Mouse (Mus musculus) kidney, embryonic 14.5 days (tissue): ENCODE data around the gene Adora3. TPM values are rescaled to one million over a fixed set of nuclear protein-coding genes. Genes with fewer than 3 reads are reported as not detected.
"Not testable (repeated sequence)": the region's sequence is repeated elsewhere in the genome, so short reads cannot be mapped to it uniquely, and the experiment has no call there.

ENCODE experiments used
- ATAC-seq: fragments of 200-750 bp; cut with Nextera tagmentation; 2 replicates; pipeline ENCODE4 v1.8.0; 2017; ENCODE audit warnings: moderate number of reproducible peaks, mild to moderate bottlenecking, moderate TSS enrichment, moderate library complexity; ENCODE audit not compliant: low FRiP score, low TSS enrichment
- H3K27ac ChIP-seq: fragments of 300-500 bp; sonication (generic); 2 replicates; pipeline ENCODE4 v1.5.1; 2014; ENCODE audit warnings: low read depth, mild to moderate bottlenecking, low read length, moderate library complexity, mixed read lengths
- H3K27me3 ChIP-seq: fragments of 300-500 bp; sonication (generic); 2 replicates; pipeline ENCODE4 v1.6.1; 2014; ENCODE audit warnings: mild to moderate bottlenecking, low read length; ENCODE audit not compliant: control insufficient read depth, insufficient read depth
- H3K36me3 ChIP-seq: fragments of 300-500 bp; sonication (generic); 2 replicates; pipeline ENCODE4 v1.6.1; 2014; ENCODE audit warnings: low read length, mixed read lengths; ENCODE audit not compliant: control insufficient read depth, insufficient read depth
- H3K4me1 ChIP-seq: fragments of 300-500 bp; sonication (generic); 2 replicates; pipeline ENCODE4 v1.6.1; 2014; ENCODE audit warnings: low read length, mixed read lengths; ENCODE audit not compliant: control insufficient read depth, insufficient read depth
- H3K4me2 ChIP-seq: fragments of 300-500 bp; sonication (generic); replicated peaks from 2 replicates; pipeline ENCODE4 v1.6.1; 2014; ENCODE audit warnings: low read depth, mild to moderate bottlenecking, low read length
- H3K4me3 ChIP-seq: fragments of 300-500 bp; sonication (generic); 2 replicates; pipeline ENCODE4 v1.5.1; 2014; ENCODE audit warnings: mild to moderate bottlenecking, low read length
- H3K9ac ChIP-seq: fragments of 300-500 bp; sonication (generic); 2 replicates; pipeline ENCODE4 v1.6.1; 2014; ENCODE audit warnings: low read depth, mild to moderate bottlenecking, low read length, moderate library complexity
- H3K9me3 ChIP-seq: fragments of 300-500 bp; sonication (generic); 2 replicates; pipeline ENCODE4 v1.6.1; 2016; ENCODE audit warnings: low read length; ENCODE audit not compliant: control insufficient read depth
- WGBS: fragments of 180-500 bp; shearing (Covaris S2); extraction: QIAGEN DNeasy Blood & Tissue Kit; methylation state at CpG from one replicate; pipeline ENCODE4 v1.1.7; 2014; 5-methylcytosine and 5-hydroxymethylcytosine counted together
- polyA plus RNA-seq: library from polyadenylated mRNA; unstranded; fragments of >200 nt; fragmentation: Nextera tagmentation; extraction: Ambion mirVana; gene quantifications from 2 replicates; pipeline ENCODE4 v1.2.1, GENCODE M21; 2014

The Adora3 gene
- polyA plus RNA-seq, 1 experiment from 2014 or later: 0.18 TPM

DNA sequence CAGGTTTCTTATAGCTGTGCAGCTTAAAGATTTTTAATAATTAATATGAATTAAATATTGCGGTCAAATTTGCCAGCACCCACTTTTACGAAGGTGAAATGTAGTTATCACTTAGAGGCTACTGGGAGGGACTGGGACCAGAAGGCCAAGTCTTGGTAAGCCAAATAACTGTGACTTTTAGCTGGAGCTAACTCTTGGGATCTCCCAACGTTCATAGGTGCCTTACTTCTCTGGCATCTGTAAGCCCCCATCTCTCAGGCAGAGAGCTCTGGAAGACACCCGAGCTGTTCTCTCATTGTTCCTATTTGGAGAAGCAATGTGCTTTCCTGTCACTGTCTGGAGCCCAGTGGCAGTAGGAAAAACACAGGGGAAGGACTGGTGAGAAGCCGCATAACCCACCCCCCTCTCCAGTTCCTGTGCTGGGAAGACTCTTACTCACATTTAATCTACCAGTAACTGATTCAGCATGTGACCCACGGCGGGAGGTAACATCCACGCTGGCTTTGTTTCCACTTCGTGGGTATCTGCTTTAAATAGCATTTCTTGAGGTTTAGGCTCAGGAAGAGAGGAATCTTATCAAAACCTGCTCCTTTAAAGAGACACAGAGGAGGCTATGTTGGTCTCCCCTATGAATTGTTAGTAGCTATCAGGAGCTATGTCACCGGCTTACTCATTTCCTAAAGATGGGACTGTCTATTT lies 47.1 kb downstream of the Adora3 start:
- WGBS: 69% methylated on average over 10 of the region's 10 CpGs

DNA sequence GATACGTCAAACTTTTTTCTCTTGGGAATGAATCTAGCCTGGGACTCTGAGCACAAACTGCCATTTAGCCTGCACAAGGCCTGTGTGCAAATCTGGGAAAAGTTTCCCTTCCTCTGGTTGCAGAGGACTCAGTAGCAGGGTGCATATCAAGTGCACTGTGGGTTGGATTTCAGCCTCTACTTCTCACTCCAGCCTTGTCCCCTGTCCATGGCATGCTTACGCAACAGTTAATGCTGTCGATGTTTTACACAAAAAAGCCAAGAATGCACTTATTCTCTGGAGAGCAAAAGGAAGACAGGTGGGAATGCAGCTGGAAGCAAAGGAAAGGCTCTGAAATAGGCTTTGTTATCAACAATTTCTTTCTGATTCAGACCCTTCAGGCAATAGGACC lies 47.7 kb downstream of the Adora3 start:
- H3K4me2 ChIP-seq: no peak overlapping the region
- 82% methylated on average over 3 of the region's 3 CpGs for WGBS
- H3K27me3 ChIP-seq: no peaks in the 10 kb centered on the region
- ATAC-seq: no peak
- H3K4me3 ChIP-seq: no peak overlapping the region
- H3K36me3 ChIP-seq: no peaks in the 10 kb centered on the region
- H3K27ac ChIP-seq: no peak overlapping the region
- H3K9me3 ChIP-seq: no peaks in the 10 kb centered on the region
- H3K4me1 ChIP-seq: no peaks in the 10 kb centered on the region
- H3K9ac ChIP-seq: no peak overlapping the region

More for the DNA sequence above, 47.1 kb downstream of the Adora3 start:
- Histone ChIP-seq H3K4me1 (no peaks in the 10 kb centered on the region), H3K27ac (no peak overlapping the region), H3K4me2 (no peak overlapping the region), H3K9ac (no peak overlapping the region), H3K4me3 (no peak overlapping the region), H3K36me3 (no peaks in the 10 kb centered on the region), H3K9me3 (no peaks in the 10 kb centered on the region), H3K27me3 (no peaks in the 10 kb centered on the region)
- ATAC-seq: no peak

GRCm38 (mm10) chr3:105920743-105921142 lies 50.1 kb downstream of the Adora3 start:
- H3K4me3 ChIP-seq, H3K36me3 ChIP-seq, H3K4me1 ChIP-seq, H3K4me2 ChIP-seq, H3K27ac ChIP-seq, H3K27me3 ChIP-seq, H3K9me3 ChIP-seq, ATAC-seq, H3K9ac ChIP-seq: not testable (repeated sequence)

DNA sequence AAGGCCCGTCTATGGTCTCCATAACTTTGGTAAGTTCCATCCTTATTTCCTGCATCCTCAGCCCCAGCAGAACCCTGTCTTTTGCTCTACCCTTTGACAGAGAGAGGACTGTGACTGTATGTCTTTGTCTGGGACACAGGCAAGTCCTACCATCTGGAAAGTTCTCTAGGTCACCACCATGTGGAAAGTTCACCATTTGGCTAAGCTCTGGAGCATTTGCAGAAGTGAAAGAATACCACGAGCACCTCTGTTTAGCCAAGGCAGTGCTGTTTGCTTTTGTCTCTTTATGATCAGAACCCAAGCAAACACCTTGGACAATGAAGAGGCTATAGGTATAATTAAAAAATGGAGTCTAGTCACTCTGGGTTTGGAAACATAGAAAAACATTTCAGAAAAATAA lies 51.3 kb downstream of the Adora3 start:
- H3K9me3 ChIP-seq: no peaks in the 10 kb centered on the region
- 66% methylated on average over 2 of the region's 2 CpGs for WGBS

DNA sequence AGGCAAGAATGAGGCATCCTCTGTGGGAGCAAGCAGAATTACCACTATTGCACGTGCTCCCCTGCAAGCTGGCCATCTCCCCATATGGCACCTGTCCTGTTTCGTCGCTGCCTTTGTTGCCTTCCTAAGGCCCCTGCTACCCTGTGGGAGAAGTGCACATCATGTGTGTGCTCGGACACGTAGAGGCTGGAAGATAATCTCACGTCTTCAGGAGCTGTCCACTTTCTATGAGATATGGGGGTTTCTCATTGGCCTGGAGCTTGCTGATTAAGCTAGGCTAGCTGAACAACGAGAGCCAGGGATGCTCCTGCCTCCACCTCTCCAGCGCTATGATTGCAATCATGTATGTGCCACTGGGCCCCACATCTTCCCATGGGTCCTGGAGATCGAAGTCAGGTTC lies 54.0 kb downstream of the Adora3 start:
- no peaks in the 10 kb centered on the region for H3K27me3 ChIP-seq
- 84% methylated on average over 9 of the region's 9 CpGs for WGBS
- H3K27ac ChIP-seq: no peak overlapping the region
- H3K4me1 ChIP-seq: no peaks in the 10 kb centered on the region
- H3K4me2 ChIP-seq: no peak overlapping the region
- no peaks in the 10 kb centered on the region for H3K36me3 ChIP-seq
- H3K4me3 ChIP-seq: no peak overlapping the region
- ATAC-seq: no peak
- H3K9ac ChIP-seq: no peak overlapping the region
- no peaks in the 10 kb centered on the region for H3K9me3 ChIP-seq

More for the DNA sequence above, 51.3 kb downstream of the Adora3 start:
- H3K9ac ChIP-seq: no peak overlapping the region
- H3K36me3 ChIP-seq: no peaks in the 10 kb centered on the region
- ATAC-seq: no peak
- no peak overlapping the region for H3K4me2 ChIP-seq
- no peak overlapping the region for H3K27ac ChIP-seq
- no peaks in the 10 kb centered on the region for H3K4me1 ChIP-seq
- H3K4me3 ChIP-seq: no peak overlapping the region
- no peaks in the 10 kb centered on the region for H3K27me3 ChIP-seq

DNA sequence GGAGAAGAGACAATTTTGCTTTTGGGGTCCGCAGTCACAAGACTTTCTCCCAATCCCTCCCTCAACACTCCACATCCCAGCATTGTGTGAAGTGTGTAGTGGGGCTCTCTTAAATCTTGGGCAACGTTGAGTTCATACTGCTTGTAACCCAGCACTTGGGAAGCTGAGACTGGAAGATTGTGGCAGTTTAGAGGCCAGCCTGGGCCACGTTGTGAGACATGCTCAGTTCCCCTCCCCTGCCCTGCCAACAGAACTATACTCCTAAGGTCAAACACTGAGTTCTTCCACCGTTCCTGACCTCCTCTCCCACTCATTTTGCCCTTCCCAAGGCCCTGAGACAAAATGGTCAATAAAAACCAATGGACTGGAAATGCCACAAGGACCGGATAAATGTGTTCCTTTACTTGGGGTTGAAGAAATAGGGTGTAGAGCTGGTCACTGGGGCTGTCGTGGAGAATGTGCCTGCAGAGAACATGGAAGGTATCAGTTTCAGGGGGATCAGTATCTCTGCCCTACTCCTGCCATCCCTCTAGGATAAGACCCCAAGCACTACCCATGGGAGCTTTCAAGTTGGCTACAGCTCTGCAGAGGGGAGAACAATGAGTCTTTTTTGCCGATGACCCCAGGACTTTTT lies 57.0 kb downstream of the Adora3 start:
- no peaks in the 10 kb centered on the region for H3K9me3 ChIP-seq
- no peaks in the 10 kb centered on the region for H3K4me1 ChIP-seq
- H3K4me3 ChIP-seq: no peak overlapping the region
- no peak overlapping the region for H3K9ac ChIP-seq
- 39% methylated on average over 7 of the region's 7 CpGs for WGBS
- H3K36me3 ChIP-seq: no peaks in the 10 kb centered on the region
- no peak overlapping the region for H3K27ac ChIP-seq
- H3K27me3 ChIP-seq: no peaks in the 10 kb centered on the region
- ATAC-seq: peak; percentile 74
- H3K4me2 ChIP-seq: no peak overlapping the region

DNA sequence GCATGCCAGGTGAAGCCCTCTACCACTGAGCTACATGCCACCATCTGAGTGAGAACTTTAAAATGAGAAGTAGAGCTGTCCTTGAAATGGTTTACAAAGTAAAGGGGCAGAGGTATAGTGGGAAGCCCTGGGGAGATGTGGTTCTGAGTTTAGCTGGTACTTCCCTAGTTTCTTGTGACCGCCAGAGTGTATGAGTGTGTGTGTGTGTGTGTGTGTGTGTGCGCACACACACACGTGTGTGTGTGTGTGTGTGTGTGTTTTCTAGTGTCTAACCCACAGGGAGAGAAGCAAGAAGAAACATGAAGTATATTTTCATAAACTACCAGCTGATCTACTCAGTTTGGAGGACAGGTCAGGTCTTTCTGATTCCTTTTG lies 57.5 kb downstream of the Adora3 start:
- 86% methylated on average over 3 of the region's 3 CpGs for WGBS
- Histone ChIP-seq H3K9me3 (no peaks in the 10 kb centered on the region), H3K36me3 (no peaks in the 10 kb centered on the region), H3K27ac (no peak overlapping the region), H3K4me3 (no peak overlapping the region), H3K27me3 (no peaks in the 10 kb centered on the region), H3K9ac (no peak overlapping the region), H3K4me2 (no peak overlapping the region), H3K4me1 (no peaks in the 10 kb centered on the region)
- no peak for ATAC-seq

DNA sequence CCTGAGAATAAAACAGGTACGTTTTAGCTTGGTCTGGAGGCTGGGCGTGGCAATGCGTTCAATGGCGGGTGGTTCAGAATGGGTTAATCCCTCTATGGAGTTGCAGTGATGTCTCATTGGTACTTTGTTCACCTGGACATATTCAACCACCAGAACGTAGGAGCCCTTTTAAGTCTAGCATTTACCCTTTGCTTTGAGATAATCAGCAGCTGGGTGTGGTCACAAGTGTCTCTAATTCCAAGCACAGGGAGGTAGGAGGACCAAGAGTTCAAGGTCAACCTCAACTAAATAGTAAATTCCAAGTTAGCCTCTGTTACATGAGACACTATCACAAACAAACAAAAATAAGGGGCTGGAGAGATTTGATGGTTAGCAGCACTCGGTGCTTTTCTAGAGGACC lies 58.1 kb downstream of the Adora3 start:
- H3K36me3 ChIP-seq: no peaks in the 10 kb centered on the region
- H3K27ac ChIP-seq: no peak overlapping the region
- 85% methylated on average over 6 of the region's 6 CpGs for WGBS
- no peaks in the 10 kb centered on the region for H3K9me3 ChIP-seq
- H3K27me3 ChIP-seq: no peaks in the 10 kb centered on the region
- H3K4me1 ChIP-seq: no peaks in the 10 kb centered on the region
- no peak for ATAC-seq
- no peak overlapping the region for H3K9ac ChIP-seq
- no peak overlapping the region for H3K4me2 ChIP-seq
- H3K4me3 ChIP-seq: no peak overlapping the region

GRCm38 (mm10) chr3:105929821-105930220 lies 59.2 kb downstream of the Adora3 start:
- 83% methylated on average over 7 of the region's 7 CpGs for WGBS
- no peak for ATAC-seq
- no peak overlapping the region for H3K27ac ChIP-seq
- no peaks in the 10 kb centered on the region for H3K36me3 ChIP-seq
- no peaks in the 10 kb centered on the region for H3K27me3 ChIP-seq
- H3K9ac ChIP-seq: no peak overlapping the region
- no peak overlapping the region for H3K4me2 ChIP-seq
- no peaks in the 10 kb centered on the region for H3K4me1 ChIP-seq
- H3K9me3 ChIP-seq: no peaks in the 10 kb centered on the region
- H3K4me3 ChIP-seq: no peak overlapping the region
